Mouse (Mus musculus) adrenal gland, adult 2 months (tissue): Measurements from ENCODE around the gene Olfr554. TPM values are rescaled to one million over a fixed set of nuclear protein-coding genes. Genes with fewer than 3 reads are reported as not detected.
"Not testable (repeated sequence)": the region's sequence is repeated elsewhere in the genome, so short reads cannot be mapped to it uniquely, and the experiment has no call there.

Source experiments
- DNase-seq: peaks from one replicate; pipeline ENCODE4 v3.0.0; 2021
- long read RNA-seq: library from polyadenylated mRNA; stranded (forward); transcript quantifications from one replicate; pipeline ENCODE4 v2.0.0, GENCODE M21; 2021
- polyA plus RNA-seq: library from polyadenylated mRNA; depleted of rRNA; stranded (reverse); fragments of >200 nt; gene quantifications from 2 replicates; pipeline ENCODE4 v1.2.3, GENCODE M21; 2012; rRNA removed
- total RNA-seq, 2 experiments: library from RNA; stranded (reverse); gene quantifications; 2 replicates each; pipeline ENCODE4 v1.2.3; 2021

The Olfr554 gene
- total RNA-seq (not detected), polyA plus RNA-seq (not detected in 2 replicates)
- long read RNA-seq: 0 reads

GRCm38 (mm10) chr7:102638132-102638531, at the start of gene Olfr554:
TSS of gene Olfr554 (plus strand) at chr7:102638432.
- no peak for DNase-seq

- DNase-seq: no peak
These were observed 46.4 kb upstream of the Olfr554 start, which contains the start of gene Olfr551 for GRCm38 (mm10) chr7:102591786-102592185. TSS of gene Olfr551 (minus strand) at chr7:102591886.

- no peak for DNase-seq
These were observed 40.7 kb upstream of the Olfr554 start, which contains the start of gene Olfr552 for GRCm38 (mm10) chr7:102597378-102598031. TSS of gene Olfr552 (plus strand) at chr7:102597770.

GRCm38 (mm10) chr7:102618118-102618517, 20.1 kb upstream of the Olfr554 start, which contains the start of gene Olfr553:
TSS of gene Olfr553 (minus strand) at chr7:102618218.
- no peak for DNase-seq

GRCm38 (mm10) chr7:102619608-102620007, 18.6 kb upstream of the Olfr554 start:
- no peak for DNase-seq

GRCm38 (mm10) chr7:102620368-102620767, 17.9 kb upstream of the Olfr554 start:
- not testable (repeated sequence) for DNase-seq

GRCm38 (mm10) chr7:102636665-102637064, 1.6 kb upstream of the Olfr554 start:
- peak; percentile 30 for DNase-seq

- not testable (repeated sequence) for DNase-seq
These were observed 6.7 kb downstream of the Olfr554 start for GRCm38 (mm10) chr7:102644945-102645344.

GRCm38 (mm10) chr7:102658523-102658922, 20.3 kb downstream of the Olfr554 start, which contains the start of gene Olfr555:
TSS of gene Olfr555 (plus strand) at chr7:102658823.
- DNase-seq: no peak

- no peak for DNase-seq
These were observed 26.4 kb downstream of the Olfr554 start, which contains the start of gene Olfr556 for GRCm38 (mm10) chr7:102664599-102664998. TSS of gene Olfr556 (plus strand) at chr7:102664899.

- no peak for DNase-seq
These were observed 27.1 kb downstream of the Olfr554 start for GRCm38 (mm10) chr7:102665378-102665777.

GRCm38 (mm10) chr7:102676225-102676624, 38.0 kb downstream of the Olfr554 start:
- no peak for DNase-seq

- DNase-seq: no peak
These were observed 43.7 kb downstream of the Olfr554 start for GRCm38 (mm10) chr7:102681916-102682315.

GRCm38 (mm10) chr7:102686944-102687501, 48.8 kb downstream of the Olfr554 start, which contains the start of gene Trim68:
TSS of gene Trim68 (minus strand) at chr7:102687327.
- peak; percentile 95 for DNase-seq

Other genes starting within 250 kb of the Olfr554 start
- 10 to 100 TPM; 16.8 to 20.1 TPM for gene Rrm1, start 196.7 kb upstream of the Olfr554 start, total RNA-seq
- gene Rrm1, start 196.7 kb upstream of the Olfr554 start, polyA plus RNA-seq: 3.2 and 4.1 TPM in 2 replicates
- not detected for gene Olfr543, start 156.8 kb upstream of the Olfr554 start, total RNA-seq
- not detected in 2 replicates for gene Olfr543, start 156.8 kb upstream of the Olfr554 start, polyA plus RNA-seq
- gene Olfr544, start 150.1 kb upstream of the Olfr554 start, total RNA-seq: not detected
- gene Olfr544, start 150.1 kb upstream of the Olfr554 start, polyA plus RNA-seq: not detected in 2 replicates
- not detected for gene Olfr545, start 138.9 kb upstream of the Olfr554 start, total RNA-seq
- not detected in 2 replicates for gene Olfr545, start 138.9 kb upstream of the Olfr554 start, polyA plus RNA-seq
- gene Olfr547, start 103.7 kb upstream of the Olfr554 start, total RNA-seq: not detected
- gene Olfr547, start 103.7 kb upstream of the Olfr554 start, polyA plus RNA-seq: not detected in 2 replicates
- gene Olfr548-ps1, start 97.5 kb upstream of the Olfr554 start, total RNA-seq: not detected
- gene Olfr548-ps1, start 97.5 kb upstream of the Olfr554 start, polyA plus RNA-seq: not detected in 2 replicates
- gene Olfr549, start 88.6 kb upstream of the Olfr554 start, total RNA-seq: not detected
- not detected in 2 replicates for gene Olfr549, start 88.6 kb upstream of the Olfr554 start, polyA plus RNA-seq
- gene Trim21, start 72.9 kb upstream of the Olfr554 start, total RNA-seq: 10 to 100 TPM; 11.7 to 16.0 TPM
- gene Trim21, start 72.9 kb upstream of the Olfr554 start, polyA plus RNA-seq: 2.4 and 3.2 TPM in 2 replicates
- gene Olfr550, start 67.0 kb upstream of the Olfr554 start, total RNA-seq: not detected
- not detected in 2 replicates for gene Olfr550, start 67.0 kb upstream of the Olfr554 start, polyA plus RNA-seq
- not detected for gene Olfr551, start 46.5 kb upstream of the Olfr554 start, total RNA-seq
- not detected in 2 replicates for gene Olfr551, start 46.5 kb upstream of the Olfr554 start, polyA plus RNA-seq
- gene Olfr552, start 40.7 kb upstream of the Olfr554 start, total RNA-seq: under 1 TPM in 1 of 2 experiments, not detected in 1; 0.14 TPM
- not detected in 2 replicates for gene Olfr552, start 40.7 kb upstream of the Olfr554 start, polyA plus RNA-seq
- gene Olfr553, start 20.2 kb upstream of the Olfr554 start, total RNA-seq: not detected
- not detected in 2 replicates for gene Olfr553, start 20.2 kb upstream of the Olfr554 start, polyA plus RNA-seq
- not detected for gene Olfr555, start 20.4 kb downstream of the Olfr554 start, total RNA-seq
- gene Olfr555, start 20.4 kb downstream of the Olfr554 start, polyA plus RNA-seq: not detected in 2 replicates
- gene Olfr556, start 26.5 kb downstream of the Olfr554 start, total RNA-seq: not detected
- gene Olfr556, start 26.5 kb downstream of the Olfr554 start, polyA plus RNA-seq: not detected in 2 replicates
- gene Trim68, start 48.9 kb downstream of the Olfr554 start, total RNA-seq: 1 to 10 TPM; 6.9 to 8.4 TPM
- 9.4 and 10.1 TPM in 2 replicates for gene Trim68, start 48.9 kb downstream of the Olfr554 start, polyA plus RNA-seq
- gene Olfr557, start 57.5 kb downstream of the Olfr554 start, total RNA-seq: not detected
- 0.03 TPM in 1 of 2 replicates, not detected in the other for gene Olfr557, start 57.5 kb downstream of the Olfr554 start, polyA plus RNA-seq
- gene Olfr558, start 63.8 kb downstream of the Olfr554 start, total RNA-seq: under 1 TPM; 0.26 to 0.31 TPM
- gene Olfr558, start 63.8 kb downstream of the Olfr554 start, polyA plus RNA-seq: 0.38 and 0.51 TPM in 2 replicates
- not detected for gene Olfr33, start 80.6 kb downstream of the Olfr554 start, total RNA-seq
- gene Olfr33, start 80.6 kb downstream of the Olfr554 start, polyA plus RNA-seq: 0.11 TPM in 1 of 2 replicates, not detected in the other
- not detected for gene Olfr559, start 89.1 kb downstream of the Olfr554 start, total RNA-seq
- gene Olfr559, start 89.1 kb downstream of the Olfr554 start, polyA plus RNA-seq: not detected in 2 replicates
- gene Olfr560, start 120.9 kb downstream of the Olfr554 start, total RNA-seq: not detected
- gene Olfr560, start 120.9 kb downstream of the Olfr554 start, polyA plus RNA-seq: not detected in 2 replicates
- gene Olfr78, start 121.0 kb downstream of the Olfr554 start, total RNA-seq: under 1 TPM in 1 of 2 experiments, not detected in 1; 0.24 TPM
- gene Olfr78, start 121.0 kb downstream of the Olfr554 start, polyA plus RNA-seq: 0.19 and 0.46 TPM in 2 replicates
- not detected for gene Olfr561, start 132.8 kb downstream of the Olfr554 start, total RNA-seq
- gene Olfr561, start 132.8 kb downstream of the Olfr554 start, polyA plus RNA-seq: not detected in 2 replicates
- gene Olfr564, start 165.0 kb downstream of the Olfr554 start, total RNA-seq: not detected
- gene Olfr564, start 165.0 kb downstream of the Olfr554 start, polyA plus RNA-seq: not detected in 2 replicates
- not detected for gene Olfr566, start 220.3 kb downstream of the Olfr554 start, total RNA-seq
- gene Olfr566, start 220.3 kb downstream of the Olfr554 start, polyA plus RNA-seq: not detected in 2 replicates
- not detected for gene Olfr568, start 238.7 kb downstream of the Olfr554 start, total RNA-seq
- not detected in 2 replicates for gene Olfr568, start 238.7 kb downstream of the Olfr554 start, polyA plus RNA-seq